Mouse (Mus musculus) stomach, postnatal 0 days (tissue): ENCODE data around the gene Lrp8.
A peak's percentile ranks its signal among the peaks of the same experiment; 100 is the strongest.

ENCODE experiments used
- CTCF ChIP-seq: IDR thresholded peaks from 2 replicates; pipeline ENCODE4 v1.5.1; 2016; ENCODE audit warnings: antibody characterized with exemption, low read depth, mild to moderate bottlenecking, moderate library complexity
- EP300 ChIP-seq: optimal IDR thresholded peaks from 2 replicates; pipeline ENCODE3; 2016; ENCODE audit warnings: antibody characterized with exemption

DNA sequence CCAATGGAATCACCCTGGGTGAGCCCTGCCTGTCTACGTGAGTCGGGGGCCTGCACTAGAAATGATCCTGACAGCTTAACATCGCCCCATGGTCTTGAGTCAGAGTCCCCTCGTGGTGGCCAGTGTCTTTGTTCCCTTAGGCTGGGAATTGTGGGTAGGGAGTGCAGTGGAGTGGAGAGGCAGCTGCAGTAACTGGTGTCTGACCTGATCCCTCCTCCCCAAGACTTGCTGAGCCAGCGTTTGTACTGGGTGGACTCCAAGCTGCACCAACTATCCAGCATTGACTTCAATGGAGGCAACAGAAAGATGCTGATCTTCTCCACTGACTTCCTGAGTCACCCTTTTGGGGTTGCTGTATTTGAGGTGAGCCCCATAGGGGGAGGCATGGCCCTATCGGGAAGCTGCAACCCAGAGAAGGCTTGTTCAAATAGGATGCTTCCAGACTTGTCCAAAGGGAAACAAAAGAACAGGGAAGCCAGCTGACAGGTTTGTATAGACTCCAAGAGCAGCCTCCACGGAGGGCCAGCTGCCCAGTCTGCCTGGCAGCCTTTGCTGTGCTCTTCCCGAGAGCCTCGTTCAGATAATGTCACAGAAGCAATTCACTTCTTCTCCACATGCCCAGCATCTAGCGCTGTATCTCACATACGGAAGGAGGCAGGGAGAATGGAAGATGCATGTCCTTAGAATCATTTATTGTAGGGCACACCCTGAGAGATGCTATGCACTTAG is 55.1 kb downstream of the Lrp8 start:
- TF ChIP-seq EP300 (no peak), CTCF (peak; percentile 40)
